Mouse (Mus musculus) erythroblast, embryonic 14.5 days (primary cell): ENCODE data around the gene Mre11a.

Source experiments
- GATA1 ChIP-seq: IDR thresholded peaks from 2 replicates; pipeline ENCODE4 v1.6.1; 2012; ENCODE audit warnings: low read length, inconsistent platforms, mixed read lengths
- TAL1 ChIP-seq: IDR thresholded peaks from 3 replicates; pipeline ENCODE4 v1.6.1; 2012; ENCODE audit warnings: low read length, inconsistent platforms, mixed read lengths

DNA sequence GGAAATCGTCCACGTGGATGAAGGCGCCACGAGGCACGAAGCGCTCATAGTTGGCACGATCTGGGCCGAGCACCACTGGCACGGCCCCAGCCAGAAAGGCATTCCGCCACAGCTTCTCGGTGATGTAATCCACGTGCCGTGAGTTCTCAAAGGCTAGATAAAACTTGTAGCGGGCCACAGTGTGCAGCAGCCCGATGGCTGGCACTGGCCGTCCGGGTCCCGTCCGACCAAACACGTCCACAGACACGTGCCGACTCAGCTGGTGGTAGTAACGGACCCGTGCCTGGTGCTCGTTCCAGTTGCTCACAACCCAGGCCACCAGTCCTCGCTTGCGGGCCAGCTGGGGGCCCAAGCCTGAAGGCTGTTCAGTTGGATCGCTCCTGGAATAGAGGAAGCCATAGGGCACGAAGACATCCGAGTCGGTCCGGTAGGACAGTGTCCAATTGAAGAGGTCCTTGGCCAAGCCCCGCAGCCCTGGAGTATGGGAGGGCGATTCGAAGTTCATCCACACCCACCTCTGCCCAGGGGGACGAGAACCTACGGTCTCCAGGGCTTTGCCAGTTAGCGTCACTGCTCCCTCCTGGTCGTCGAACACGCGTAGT lies 33.5 kb upstream of the Mre11a start:
- TF ChIP-seq TAL1 (no peak), GATA1 (no peak)
